Mouse (Mus musculus) heart, adult 9 months (tissue): ENCODE measurements at regions not wholly inside any gene's neighbourhood (a gene's known extent, or its start where the extent isn't known, plus 50 kb on each side); places are given as distances from the start of the nearest gene placed in this dataset.
A peak's percentile ranks its signal among the peaks of the same experiment; 100 is the strongest.
"Not testable (repeated sequence)": the region's sequence is repeated elsewhere in the genome, so short reads cannot be mapped to it uniquely, and the experiment has no call there.

Source experiments
- DNase-seq, 2 experiments: peaks; one replicate each; pipeline ENCODE4 v3.0.0; 2022; ENCODE audit warnings: low spot score in 2 of 2

DNA sequence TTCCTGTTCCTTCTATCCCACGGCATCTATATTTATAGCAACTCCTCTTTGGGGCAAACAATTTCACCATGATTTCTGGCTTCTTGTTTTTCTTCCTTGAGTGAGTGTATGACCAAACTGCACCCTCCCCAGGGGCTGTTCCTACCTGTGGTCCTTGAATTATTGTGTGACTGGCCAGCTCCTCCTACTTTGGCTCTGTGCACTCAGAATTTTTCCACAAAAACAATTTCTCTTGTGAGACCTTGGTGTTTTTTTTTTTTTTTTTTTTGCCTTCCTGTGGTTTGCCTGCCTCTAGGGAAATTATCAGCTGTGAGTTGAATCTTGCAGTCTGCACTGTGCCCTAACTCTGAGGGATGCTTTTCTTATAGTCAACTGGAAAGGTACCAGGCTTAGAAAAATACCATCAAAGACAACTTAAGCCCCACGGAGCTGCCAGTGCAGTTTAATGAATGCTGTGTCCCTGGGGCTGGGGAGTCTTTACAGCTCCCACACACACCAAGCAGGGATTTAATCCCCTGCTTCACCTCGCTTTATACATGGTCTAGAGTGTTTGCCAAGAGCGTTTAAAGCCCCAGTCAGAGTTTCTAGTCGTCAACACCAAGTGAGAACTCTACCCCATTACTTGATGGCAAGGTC lies 216.2 kb upstream of the Sesn3 start:
- DNase-seq, result peak in 1 of 2 experiments; percentile 11

- DNase-seq, result peak; percentile 31
Observed at GRCm38 (mm10) chr9:14059228-14059779, 215.6 kb upstream of the Sesn3 start.

DNA sequence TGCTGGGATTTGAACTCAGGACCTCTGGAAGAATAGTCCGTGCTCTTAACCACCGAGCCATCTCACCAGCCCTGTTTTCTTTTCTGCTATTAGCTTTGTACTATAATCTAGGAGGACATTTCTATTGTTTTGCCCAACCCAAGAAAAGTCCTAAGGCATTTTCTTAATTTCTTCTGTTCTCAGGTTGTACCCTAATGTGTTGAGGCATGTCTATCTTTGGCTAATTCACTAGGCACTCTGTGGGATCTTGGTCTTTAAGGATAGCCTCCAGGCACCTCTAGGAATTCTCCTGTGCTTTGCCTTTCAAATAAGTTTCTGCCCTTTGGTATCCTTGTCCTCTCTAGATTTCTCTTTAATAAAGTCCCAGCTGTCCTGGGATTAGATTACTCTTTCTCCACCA lies 214.6 kb upstream of the Sesn3 start:
- no peak for DNase-seq

DNA sequence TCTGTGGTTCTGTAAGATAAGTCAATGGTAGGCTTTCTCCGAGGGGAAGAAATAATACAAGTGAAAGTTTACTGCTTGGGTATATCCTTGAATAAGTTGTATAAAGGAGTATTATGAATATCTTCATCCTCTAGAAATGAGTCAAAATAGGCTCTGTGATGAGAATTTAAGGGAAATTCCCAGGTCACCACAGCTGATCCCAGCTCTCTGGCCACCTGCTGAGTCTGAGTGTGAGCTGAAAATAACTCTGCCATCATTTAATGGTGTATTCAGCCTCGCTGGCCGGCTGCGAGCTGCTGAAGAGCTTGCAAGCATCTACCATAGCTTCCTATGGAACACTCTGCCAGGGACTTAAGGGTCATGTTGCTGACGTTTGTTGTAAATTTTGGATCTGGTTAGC lies 213.5 kb upstream of the Sesn3 start:
- no peak for DNase-seq

- DNase-seq, result no peak
Observed at GRCm38 (mm10) chr9:14061840-14062239, 213.0 kb upstream of the Sesn3 start.

GRCm38 (mm10) chr9:14062706-14063105 lies 212.2 kb upstream of the Sesn3 start:
- DNase-seq, result no peak

DNA sequence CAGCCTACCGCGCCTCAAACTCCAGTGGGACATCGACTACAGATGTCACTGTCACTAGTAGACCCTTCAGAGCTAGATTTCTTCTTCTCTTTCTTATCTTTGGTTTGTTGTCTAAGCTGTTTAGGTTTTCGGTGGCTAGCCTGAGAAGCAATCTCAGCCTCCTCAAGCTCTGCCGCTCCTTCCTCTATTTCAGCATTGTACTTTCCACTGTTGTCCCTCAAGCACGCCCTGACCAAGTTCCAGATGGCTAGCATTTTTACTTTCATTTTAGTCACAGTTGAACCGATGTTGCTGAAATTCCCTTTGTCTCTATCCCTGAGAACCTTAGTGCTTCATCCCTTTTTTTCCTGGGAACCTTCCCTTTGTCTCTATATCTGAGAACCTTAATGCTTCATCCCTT lies 208.1 kb upstream of the Sesn3 start:
- DNase-seq, result peak in 1 of 2 experiments; percentile 19

GRCm38 (mm10) chr9:14069076-14069475 lies 205.8 kb upstream of the Sesn3 start:
- DNase-seq, result no peak

- no peak for DNase-seq
Observed at GRCm38 (mm10) chr9:14069770-14070169, 205.1 kb upstream of the Sesn3 start.

DNA sequence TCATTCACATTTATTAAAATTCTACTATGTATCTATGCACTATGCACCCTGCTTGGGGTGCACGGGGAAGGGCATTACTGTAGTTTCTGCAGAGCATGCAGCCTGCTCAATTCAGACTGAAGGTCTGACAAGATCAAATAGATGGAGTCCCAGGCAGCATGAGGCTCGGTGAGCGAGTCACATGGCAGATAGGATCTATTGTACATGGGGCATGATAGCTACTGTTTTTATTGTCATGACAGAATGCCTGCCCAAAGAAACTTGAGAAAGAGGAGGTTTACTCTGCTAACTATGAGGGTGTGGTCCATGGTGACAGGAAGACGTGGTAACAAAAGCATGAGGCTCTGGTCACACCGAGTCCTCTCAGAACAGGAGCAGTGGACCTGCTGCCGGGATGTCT lies 203.1 kb upstream of the Sesn3 start:
- no peak for DNase-seq

GRCm38 (mm10) chr9:14072950-14073349 lies 201.9 kb upstream of the Sesn3 start:
- DNase-seq, result no peak

DNA sequence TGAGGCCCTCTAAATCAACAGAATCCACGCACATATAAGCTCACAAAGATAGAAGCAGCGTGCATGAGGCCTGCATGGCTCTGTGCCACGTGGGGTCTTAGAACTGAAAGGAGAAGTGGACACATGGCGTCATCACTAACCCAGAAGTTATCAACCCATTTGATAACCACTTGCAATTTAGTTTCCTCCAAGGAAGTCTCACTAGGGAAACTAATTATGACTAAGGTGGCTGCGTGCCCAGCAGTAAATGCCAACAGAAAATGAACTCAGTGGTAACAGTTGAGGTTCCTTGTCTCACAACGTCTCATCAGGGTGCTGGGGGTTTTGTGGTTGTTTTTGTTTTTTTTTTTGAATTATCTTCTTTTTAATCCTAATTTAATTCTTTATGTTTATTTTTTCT lies 200.6 kb upstream of the Sesn3 start:
- DNase-seq, result peak in 1 of 2 experiments; percentile 12

DNA sequence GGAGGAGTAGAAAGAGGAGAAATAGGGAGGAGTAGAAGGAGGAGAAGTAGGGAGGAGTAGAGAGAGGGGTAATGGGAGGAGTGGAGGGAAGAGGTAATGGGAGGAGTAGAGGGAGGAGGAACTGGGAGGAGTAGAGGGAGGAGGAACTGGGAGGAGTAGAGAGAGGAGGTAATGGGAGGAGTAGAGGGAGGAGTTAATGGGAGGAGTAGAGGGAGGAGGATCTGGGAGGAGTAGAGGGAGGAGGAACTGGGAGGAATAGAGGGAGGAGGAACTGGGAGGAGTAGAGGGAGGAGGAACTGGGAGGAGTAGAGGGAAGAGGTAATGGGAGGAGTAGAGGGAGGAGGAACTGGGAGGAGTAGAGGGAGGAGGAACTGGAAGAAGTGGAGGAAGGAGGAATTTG lies 200.0 kb upstream of the Sesn3 start:
- not testable (repeated sequence) for DNase-seq

GRCm38 (mm10) chr9:14075452-14075851 lies 199.4 kb upstream of the Sesn3 start:
- peak; percentile 51 to 53 for DNase-seq

GRCm38 (mm10) chr9:14075868-14076267 lies 199.0 kb upstream of the Sesn3 start:
- DNase-seq, result no peak

GRCm38 (mm10) chr9:14076728-14077127 lies 198.1 kb upstream of the Sesn3 start:
- DNase-seq, result no peak

DNA sequence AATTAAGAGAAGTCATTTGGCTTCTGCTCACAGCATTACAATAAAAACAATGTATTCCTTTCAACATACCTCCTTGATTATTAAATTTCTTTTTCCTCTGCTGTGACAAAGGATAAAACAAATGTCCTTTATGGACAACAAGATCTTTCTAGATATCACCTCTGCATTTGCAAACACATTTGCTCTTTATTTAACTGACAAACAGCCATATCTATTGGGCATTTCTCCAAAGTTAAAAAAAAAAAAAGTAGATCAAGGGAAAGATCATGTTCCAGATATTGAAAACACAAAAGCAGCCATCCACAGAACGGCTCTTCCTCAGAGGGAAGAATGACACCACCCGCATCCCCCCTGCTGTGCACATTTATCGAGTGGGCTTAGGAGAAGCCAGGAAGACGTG lies 193.7 kb upstream of the Sesn3 start:
- no peak for DNase-seq

- DNase-seq, result no peak
Observed at GRCm38 (mm10) chr9:14086201-14086600, 188.7 kb upstream of the Sesn3 start.

DNA sequence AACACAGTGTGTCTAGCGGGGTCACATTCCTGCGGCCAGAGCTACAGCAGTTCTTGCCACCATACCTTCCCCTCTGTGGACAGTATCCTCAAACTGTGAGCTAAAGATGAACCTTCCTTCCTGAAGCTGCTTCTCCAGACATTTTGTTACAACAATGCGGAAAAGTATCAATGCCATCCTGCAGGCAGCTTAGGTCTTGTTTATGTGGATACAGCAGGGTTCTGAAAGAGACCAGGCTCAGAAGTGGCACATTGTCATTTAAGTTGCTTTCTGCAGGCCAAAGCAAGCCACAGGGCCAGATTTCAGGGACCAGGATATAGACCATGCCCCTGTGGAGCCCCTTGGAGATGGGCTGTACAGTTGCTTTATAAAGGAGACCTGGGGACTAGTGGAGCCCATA lies 188.3 kb upstream of the Sesn3 start:
- no peak for DNase-seq

- DNase-seq, result no peak
Observed at GRCm38 (mm10) chr9:14087874-14088273, 187.0 kb upstream of the Sesn3 start.

DNA sequence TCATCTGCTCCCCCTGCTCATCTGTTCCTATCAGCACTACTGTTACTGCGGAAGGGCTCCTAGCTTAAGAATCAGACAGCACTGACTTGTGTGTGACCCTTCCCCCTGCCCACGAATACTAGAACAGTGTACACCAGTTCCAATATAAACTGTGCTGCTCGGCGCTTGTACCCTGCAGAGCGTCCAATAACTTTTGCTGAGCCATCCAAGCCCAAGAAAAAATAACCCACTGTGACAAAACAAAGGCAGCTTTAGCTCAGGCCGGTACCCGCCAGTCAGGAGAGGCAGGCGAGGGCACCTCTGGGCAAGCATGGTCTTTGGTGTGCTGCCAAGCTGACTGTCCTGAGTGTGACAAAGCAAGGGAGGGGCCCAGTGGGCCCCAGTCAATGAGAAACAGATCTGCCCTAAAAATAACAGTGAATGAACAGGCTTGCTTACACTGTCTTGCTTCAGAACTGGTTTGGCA lies 185.0 kb upstream of the Sesn3 start:
- DNase-seq, result peak; percentile 56 to 75

DNA sequence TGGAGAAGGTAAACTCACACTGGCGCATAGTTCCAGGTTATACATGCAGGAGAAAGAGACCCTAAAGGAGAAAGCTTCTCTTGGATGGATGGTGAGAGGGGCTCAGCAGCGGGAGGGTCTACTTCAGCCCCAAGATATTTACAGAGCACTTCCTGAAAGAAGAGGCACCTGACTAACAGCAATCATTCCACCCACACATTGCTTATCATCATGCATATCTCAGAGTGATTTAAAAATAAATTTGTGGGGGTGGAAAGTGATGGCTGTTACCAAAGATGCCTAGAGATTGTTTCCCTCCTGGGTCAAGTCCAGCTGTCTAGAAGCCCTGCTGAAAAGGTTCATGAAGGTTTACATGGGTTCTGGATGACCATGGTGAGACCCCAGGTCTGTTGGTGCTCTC lies 184.4 kb upstream of the Sesn3 start:
- DNase-seq, result no peak

GRCm38 (mm10) chr9:14091099-14091930 lies 183.6 kb upstream of the Sesn3 start:
- DNase-seq, result no peak
